Mouse (Mus musculus): ENCODE measurements around the gene Mapk10.

GRCm38 (mm10) chr5:103014309-103014708 is 196.8 kb downstream of the Mapk10 start:
- TF ChIP-seq CTCF (IDR thresholded peaks at IDR 0.05; ENCODE audit: control insufficient read depth, insufficient read depth, insufficient read length) (no peak), CEBPB (IDR thresholded peaks at IDR 0.05; ENCODE audit: low read depth) (no peak), MYOG (IDR thresholded peaks at IDR 0.05; ENCODE audit: control insufficient read depth, extremely low read depth, insufficient read length) (no peak), MAX (IDR thresholded peaks at IDR 0.05) (no peak), USF1 (IDR thresholded peaks at IDR 0.05; ENCODE audit: low read depth) (no peak)
